Mouse (Mus musculus) testis, adult 2 months (tissue): Measurements from ENCODE around the gene Kcnj12. TPM values are rescaled to one million over a fixed set of nuclear protein-coding genes. Genes with fewer than 3 reads are reported as not detected.

Experiments used
- H3K27ac ChIP-seq: fragments of 200-500 bp; 2 replicates; pipeline ENCODE4 v1.5.1; 2012; ENCODE audit warnings: low read depth, low read length; ENCODE audit not compliant: control insufficient read depth, insufficient read depth
- H3K27me3 ChIP-seq: fragments of 200-500 bp; 2 replicates; pipeline ENCODE4 v1.6.1; 2012; ENCODE audit warnings: mild to moderate bottlenecking, low read length, moderate library complexity; ENCODE audit not compliant: control insufficient read depth, insufficient read depth
- H3K36me3 ChIP-seq: fragments of 200-500 bp; 2 replicates; pipeline ENCODE4 v1.6.1; 2012; ENCODE audit warnings: mild to moderate bottlenecking, low read length; ENCODE audit not compliant: control insufficient read depth, insufficient read depth
- H3K4me1 ChIP-seq: fragments of 200-500 bp; 2 replicates; pipeline ENCODE4 v1.6.1; 2012; ENCODE audit warnings: low read length; ENCODE audit not compliant: control insufficient read depth, insufficient read depth
- H3K4me3 ChIP-seq: fragments of 200-500 bp; 2 replicates; pipeline ENCODE4 v1.5.1; 2012; ENCODE audit warnings: low read depth, mild to moderate bottlenecking, low read length, moderate library complexity, mixed read lengths; ENCODE audit not compliant: control insufficient read depth
- CTCF ChIP-seq: fragments of 200-500 bp; IDR thresholded peaks from 2 replicates; pipeline ENCODE4 v1.5.1; 2012; ENCODE audit warnings: low read depth, mild to moderate bottlenecking, inconsistent platforms, low read length, moderate library complexity; ENCODE audit not compliant: control insufficient read depth, insufficient read depth, insufficient replicate concordance
- POLR2A ChIP-seq: fragments of 200-500 bp; IDR thresholded peaks from 2 replicates; pipeline ENCODE4 v1.6.1; 2012; ENCODE audit warnings: low read depth, mild to moderate bottlenecking, inconsistent platforms, low read length, moderate library complexity; ENCODE audit not compliant: control insufficient read depth
- polyA plus RNA-seq: library from polyadenylated mRNA; depleted of rRNA; stranded (reverse); fragments of >200 nt; gene quantifications from 2 replicates; pipeline ENCODE4 v1.2.3, GENCODE M21; 2012

The Kcnj12 gene
- polyA plus RNA-seq, 1 experiment: 0.15 TPM

GRCm38 (mm10) chr11:61081624-61082023 lies 59.3 kb downstream of the Kcnj12 start:
- Histone ChIP-seq H3K4me1 (no peaks in the 10 kb centered on the region), H3K27ac (no peak overlapping the region)
- TF ChIP-seq POLR2A: no peak
- TF ChIP-seq CTCF: no peak

DNA sequence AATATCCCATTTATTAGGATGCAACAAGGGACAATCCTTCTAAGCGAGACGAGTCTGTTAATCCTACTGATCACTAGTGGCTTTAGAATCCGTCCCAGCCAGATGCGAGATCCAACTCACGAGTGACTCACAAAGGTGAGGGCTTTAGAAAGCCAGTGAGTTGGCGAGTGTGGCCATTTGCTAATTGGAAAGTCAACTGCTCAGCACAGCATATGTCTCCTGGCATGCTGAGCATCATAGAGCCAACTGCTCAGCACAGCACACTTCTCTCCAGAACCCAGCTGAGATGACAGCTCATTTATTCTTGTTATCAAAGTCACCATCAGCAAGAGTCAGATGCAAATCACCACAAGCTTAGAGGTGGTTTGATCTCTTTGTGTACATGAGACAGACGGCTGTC lies 67.8 kb downstream of the Kcnj12 start:
- TF ChIP-seq POLR2A: no peak
- no peak for TF ChIP-seq CTCF
- Histone ChIP-seq H3K4me1 (no peaks in the 10 kb centered on the region), H3K4me3 (no peak overlapping the region), H3K27ac (no peak overlapping the region), H3K27me3 (no peaks in the 10 kb centered on the region), H3K36me3 (no peaks in the 10 kb centered on the region)

More at GRCm38 (mm10) chr11:61081624-61082023, 59.3 kb downstream of the Kcnj12 start:
- H3K27me3 ChIP-seq: no peaks in the 10 kb centered on the region
- no peaks in the 10 kb centered on the region for H3K36me3 ChIP-seq
- H3K4me3 ChIP-seq: no peak overlapping the region

GRCm38 (mm10) chr11:61091192-61091591 lies 68.8 kb downstream of the Kcnj12 start:
- H3K27ac ChIP-seq: no peak overlapping the region
- H3K4me1 ChIP-seq: no peaks in the 10 kb centered on the region
- no peak for TF ChIP-seq POLR2A
- TF ChIP-seq CTCF: no peak
- H3K4me3 ChIP-seq: no peak overlapping the region
- no peaks in the 10 kb centered on the region for H3K36me3 ChIP-seq
- no peaks in the 10 kb centered on the region for H3K27me3 ChIP-seq

- H3K36me3 ChIP-seq: no peaks in the 10 kb centered on the region
- no peak overlapping the region for H3K4me3 ChIP-seq
- no peaks in the 10 kb centered on the region for H3K27me3 ChIP-seq
- no peak for TF ChIP-seq POLR2A
- TF ChIP-seq CTCF: no peak; the same call in 1 of the 2 replicates
- H3K27ac ChIP-seq: no peak overlapping the region
- no peaks in the 10 kb centered on the region for H3K4me1 ChIP-seq
Measured at GRCm38 (mm10) chr11:61091642-61092262, 69.4 kb downstream of the Kcnj12 start.

DNA sequence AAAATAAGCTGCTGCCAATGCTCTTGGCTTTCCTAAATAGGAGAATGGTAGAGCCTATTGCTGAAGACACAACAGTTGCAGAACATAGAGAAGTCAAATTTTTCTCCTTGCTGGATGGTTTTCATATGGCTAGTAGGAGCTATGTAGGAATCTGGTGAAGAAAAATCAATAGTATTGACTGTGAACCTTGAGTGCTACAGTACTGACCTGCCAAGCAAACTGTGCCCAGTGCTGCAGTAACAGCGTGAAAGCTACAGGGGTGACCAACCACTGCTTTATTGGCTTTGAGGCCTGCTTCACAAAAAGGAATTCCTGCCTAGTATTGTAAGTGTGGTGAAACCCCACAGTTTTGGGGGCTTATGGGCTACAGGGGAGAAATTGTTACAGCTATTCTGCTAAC lies 75.7 kb downstream of the Kcnj12 start:
- no peak for TF ChIP-seq POLR2A
- TF ChIP-seq CTCF: no peak
- Histone ChIP-seq H3K4me1 (no peaks in the 10 kb centered on the region), H3K36me3 (no peaks in the 10 kb centered on the region), H3K27me3 (no peaks in the 10 kb centered on the region), H3K27ac (no peak overlapping the region), H3K4me3 (no peak overlapping the region)

DNA sequence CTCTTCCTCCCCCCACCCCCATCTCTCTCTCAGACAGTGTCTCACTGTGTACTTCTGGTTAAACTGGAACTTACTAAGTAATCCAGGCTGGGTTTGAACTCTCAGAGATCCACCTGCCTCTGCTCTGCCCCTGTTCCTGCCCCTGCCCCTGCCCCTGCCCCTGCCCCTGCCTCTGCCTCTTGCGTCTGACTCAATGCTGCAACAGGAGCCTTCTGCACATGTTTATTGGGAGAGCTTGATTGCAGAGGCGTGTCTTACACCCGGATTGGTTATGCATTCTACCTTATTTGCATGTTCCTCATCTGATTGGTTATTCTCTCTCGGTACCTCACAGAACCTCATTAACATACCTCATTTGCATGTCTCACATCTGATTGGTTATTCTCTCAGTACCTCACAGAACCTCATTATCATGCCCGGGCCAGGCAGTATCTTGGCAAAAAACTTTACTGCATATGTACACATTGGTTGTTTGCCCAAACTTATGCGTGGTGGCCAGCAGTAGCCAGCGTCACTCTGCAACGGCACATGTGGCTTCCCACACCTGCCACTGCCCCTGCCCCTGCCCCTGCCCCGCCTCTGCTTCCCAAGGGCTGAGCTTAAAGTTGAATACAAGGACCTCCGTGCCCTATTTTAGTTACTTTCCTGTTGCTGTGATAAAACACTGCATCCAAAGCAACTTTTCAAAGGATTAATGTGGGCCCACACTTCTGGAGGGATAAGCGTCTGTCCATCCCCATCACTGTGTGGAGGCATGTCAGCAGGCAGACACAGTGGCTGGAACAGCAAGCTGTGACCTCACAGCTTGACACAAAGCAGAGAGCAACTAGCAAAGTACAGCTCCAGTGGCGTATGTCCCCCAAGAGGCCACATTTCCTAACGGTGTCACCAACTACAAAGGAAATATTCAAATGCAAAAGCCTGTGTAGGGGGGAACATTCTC lies 80.3 kb downstream of the Kcnj12 start:
- no peak for TF ChIP-seq POLR2A
- no peaks in the 10 kb centered on the region for H3K4me1 ChIP-seq
- H3K36me3 ChIP-seq: no peaks in the 10 kb centered on the region
- H3K4me3 ChIP-seq: no peak overlapping the region
- no peak overlapping the region for H3K27ac ChIP-seq
- no peaks in the 10 kb centered on the region for H3K27me3 ChIP-seq

GRCm38 (mm10) chr11:61104241-61104901 lies 82.0 kb downstream of the Kcnj12 start:
- TF ChIP-seq CTCF (peak; percentile 99), POLR2A (no peak)
- H3K36me3 ChIP-seq: no peaks in the 10 kb centered on the region
- no peaks in the 10 kb centered on the region for H3K4me1 ChIP-seq
- H3K27me3 ChIP-seq: no peaks in the 10 kb centered on the region
- no peak overlapping the region for H3K27ac ChIP-seq
- no peak overlapping the region for H3K4me3 ChIP-seq
